Mouse (Mus musculus): ENCODE data around the gene Fam13c. TPM values are rescaled to one million over a fixed set of nuclear protein-coding genes. Genes with fewer than 3 reads are reported as not detected.

Gene Fam13c
- total RNA-seq (2014; rRNA removed) (0.09 and 0.13 TPM in 2 replicates), polyA plus RNA-seq (2012; rRNA removed) (0.02 and 0.04 TPM in 2 replicates)

- DNase-seq (ENCODE audit: extremely low read depth, low read depth, low spot score) = no peak
- H3K9ac ChIP-seq (ENCODE audit: low read depth, low read length) = peak within 1 kb of the TSS; percentile 48
- no peaks in the 10 kb centered on the region for H3K4me1 ChIP-seq (ENCODE audit: control insufficient read depth, insufficient read depth, low read length)
- no peaks in the 10 kb centered on the region for H3K36me3 ChIP-seq (ENCODE audit: control insufficient read depth, insufficient read depth, low read length)
- peak within 1 kb of the TSS; percentile 51 for H3K4me3 ChIP-seq (ENCODE audit: insufficient read depth, low read depth, low read length)
- whole genome bisulfite sequencing = 13% methylated on average over 24 of the region's 24 CpGs
- H3K27me3 ChIP-seq (ENCODE audit: control insufficient read depth, insufficient read depth, low read length) = no peaks in the 10 kb centered on the region
- no peaks in the 10 kb centered on the region for H3K79me2 ChIP-seq (ENCODE audit: control insufficient read depth, insufficient read depth, low read length)
- no peak within 1 kb of the TSS for H3K27ac ChIP-seq (replicated peaks; ENCODE audit: insufficient read depth, low read depth, low read length)
- TF ChIP-seq CTCF (IDR thresholded peaks at IDR 0.05; ENCODE audit: low read depth, low read length) = no peak
- no peak for TF ChIP-seq POLR2A (IDR thresholded peaks at IDR 0.05; ENCODE audit: extremely low read depth, insufficient read depth, low read length)
Observed at GRCm38 (mm10) chr10:70439676-70440521, at the start of gene Fam13c. Fam13c (plus strand) TSS chr10:70440481.

- no peaks in the 10 kb centered on the region for H3K27me3 ChIP-seq (ENCODE audit: control insufficient read depth, insufficient read depth, low read length)
- H3K4me3 ChIP-seq (ENCODE audit: insufficient read depth, low read depth, low read length) = no peak overlapping the region
- WGBS = 80% methylated on average over 5 of the region's 5 CpGs
- H3K27ac ChIP-seq (replicated peaks; ENCODE audit: insufficient read depth, low read depth, low read length) = no peak overlapping the region
- no peaks in the 10 kb centered on the region for H3K4me1 ChIP-seq (ENCODE audit: control insufficient read depth, insufficient read depth, low read length)
- H3K36me3 ChIP-seq (ENCODE audit: control insufficient read depth, insufficient read depth, low read length) = no peaks in the 10 kb centered on the region
- H3K79me2 ChIP-seq (ENCODE audit: control insufficient read depth, insufficient read depth, low read length) = no peaks in the 10 kb centered on the region
- no peak overlapping the region for H3K9ac ChIP-seq (ENCODE audit: low read depth, low read length)
- no peak for DNase-seq (ENCODE audit: extremely low read depth, low read depth, low spot score)
- TF ChIP-seq POLR2A (IDR thresholded peaks at IDR 0.05; ENCODE audit: extremely low read depth, insufficient read depth, low read length) (no peak), CTCF (IDR thresholded peaks at IDR 0.05; ENCODE audit: low read depth, low read length) (no peak)
Observed at GRCm38 (mm10) chr10:70395900-70396299, 44.4 kb upstream of the Fam13c start.

- H3K36me3 ChIP-seq (ENCODE audit: control insufficient read depth, insufficient read depth, low read length) = no peaks in the 10 kb centered on the region
- no peak overlapping the region for H3K4me3 ChIP-seq (ENCODE audit: insufficient read depth, low read depth, low read length)
- DNase-seq (ENCODE audit: extremely low read depth, low read depth, low spot score) = no peak
- no peak overlapping the region for H3K27ac ChIP-seq (replicated peaks; ENCODE audit: insufficient read depth, low read depth, low read length)
- WGBS = 85% methylated on average over 6 of the region's 6 CpGs
- H3K4me1 ChIP-seq (ENCODE audit: control insufficient read depth, insufficient read depth, low read length) = no peaks in the 10 kb centered on the region
- H3K9ac ChIP-seq (ENCODE audit: low read depth, low read length) = no peak overlapping the region
- H3K27me3 ChIP-seq (ENCODE audit: control insufficient read depth, insufficient read depth, low read length) = no peaks in the 10 kb centered on the region
- no peaks in the 10 kb centered on the region for H3K79me2 ChIP-seq (ENCODE audit: control insufficient read depth, insufficient read depth, low read length)
- no peak for TF ChIP-seq CTCF (IDR thresholded peaks at IDR 0.05; ENCODE audit: low read depth, low read length)
Observed at GRCm38 (mm10) chr10:70398224-70398623, 42.1 kb upstream of the Fam13c start.

DNA sequence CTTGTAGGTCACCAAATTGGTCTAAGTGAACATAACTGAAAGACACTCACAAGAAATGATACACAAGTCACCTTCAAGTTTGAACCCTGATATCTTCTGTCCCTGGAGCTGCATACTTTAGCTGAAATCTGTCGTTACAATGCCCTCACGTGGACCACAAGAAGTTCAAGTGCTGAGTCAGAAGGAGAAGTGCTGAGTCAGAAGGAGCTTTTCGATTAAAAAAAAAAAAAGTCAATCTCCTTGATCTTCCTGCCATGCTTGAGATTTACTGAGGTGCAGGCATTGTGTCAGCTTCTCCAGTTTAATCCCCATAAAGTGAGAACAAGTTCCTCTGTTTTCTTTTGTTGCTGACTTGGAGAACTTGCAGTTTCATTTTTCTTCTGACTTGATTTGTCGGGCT is 38.3 kb upstream of the Fam13c start:
- WGBS = 75% methylated on average over 4 of the region's 4 CpGs

DNA sequence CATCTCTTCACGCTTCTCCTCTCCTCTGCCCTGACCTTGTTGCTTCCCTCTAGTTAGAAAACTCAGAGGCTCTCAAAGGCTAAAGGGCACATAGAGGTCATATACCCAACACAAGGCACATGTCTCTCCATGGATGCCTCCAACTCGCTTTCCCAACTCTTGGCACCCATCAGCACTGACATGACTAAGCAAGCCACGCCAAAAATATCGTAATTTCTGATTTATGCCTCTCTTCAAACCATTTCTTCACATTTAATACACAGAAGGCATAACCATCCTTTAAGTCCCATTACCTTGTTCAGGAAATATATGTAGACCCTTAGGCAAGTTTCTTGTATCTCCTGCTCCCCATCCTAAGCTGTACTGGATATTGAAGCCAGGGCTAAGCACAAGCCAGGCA is 37.6 kb upstream of the Fam13c start:
- DNase-seq (ENCODE audit: extremely low read depth, low read depth, low spot score) = no peak
- Histone ChIP-seq H3K27me3 (ENCODE audit: control insufficient read depth, insufficient read depth, low read length) (no peaks in the 10 kb centered on the region), H3K4me3 (ENCODE audit: insufficient read depth, low read depth, low read length) (no peak overlapping the region), H3K79me2 (ENCODE audit: control insufficient read depth, insufficient read depth, low read length) (no peaks in the 10 kb centered on the region), H3K27ac (replicated peaks; ENCODE audit: insufficient read depth, low read depth, low read length) (no peak overlapping the region), H3K4me1 (ENCODE audit: control insufficient read depth, insufficient read depth, low read length) (no peaks in the 10 kb centered on the region), H3K36me3 (ENCODE audit: control insufficient read depth, insufficient read depth, low read length) (no peaks in the 10 kb centered on the region), H3K9ac (ENCODE audit: low read depth, low read length) (no peak overlapping the region)
- WGBS = 81% methylated on average over 4 of the region's 4 CpGs
- TF ChIP-seq POLR2A (IDR thresholded peaks at IDR 0.05; ENCODE audit: extremely low read depth, insufficient read depth, low read length) (no peak), CTCF (IDR thresholded peaks at IDR 0.05; ENCODE audit: low read depth, low read length) (no peak)

More for the DNA sequence above, 38.3 kb upstream of the Fam13c start:
- no peak overlapping the region for H3K27ac ChIP-seq (replicated peaks; ENCODE audit: insufficient read depth, low read depth, low read length)
- H3K9ac ChIP-seq (ENCODE audit: low read depth, low read length) = no peak overlapping the region
- no peaks in the 10 kb centered on the region for H3K79me2 ChIP-seq (ENCODE audit: control insufficient read depth, insufficient read depth, low read length)
- H3K27me3 ChIP-seq (ENCODE audit: control insufficient read depth, insufficient read depth, low read length) = no peaks in the 10 kb centered on the region
- no peaks in the 10 kb centered on the region for H3K4me1 ChIP-seq (ENCODE audit: control insufficient read depth, insufficient read depth, low read length)
- no peak overlapping the region for H3K4me3 ChIP-seq (ENCODE audit: insufficient read depth, low read depth, low read length)
- no peak for TF ChIP-seq POLR2A (IDR thresholded peaks at IDR 0.05; ENCODE audit: extremely low read depth, insufficient read depth, low read length)
- TF ChIP-seq CTCF (IDR thresholded peaks at IDR 0.05; ENCODE audit: low read depth, low read length) = no peak
- no peak for DNase-seq (ENCODE audit: extremely low read depth, low read depth, low spot score)
- no peaks in the 10 kb centered on the region for H3K36me3 ChIP-seq (ENCODE audit: control insufficient read depth, insufficient read depth, low read length)

Data from liver, adult 2 months (tissue).